Mouse (Mus musculus): Measurements from ENCODE around the gene Prrg2.
A peak's percentile ranks its signal among the peaks of the same experiment; 100 is the strongest.
"Not testable (repeated sequence)": the region's sequence is repeated elsewhere in the genome, so short reads cannot be mapped to it uniquely, and the experiment has no call there.

Gene Prrg2

GRCm38 (mm10) chr7:45062239-45062835 is at the start of gene Prrg2, which contains the start of gene Nosip:
Gene Prrg2 (minus strand): TSS chr7:45062677.
Gene Nosip (plus strand): TSS chr7:45062429.
- DNase-seq: peak; percentile 93

- no peak for DNase-seq
Measured at GRCm38 (mm10) chr7:45111940-45112339, 49.5 kb upstream of the Prrg2 start.

GRCm38 (mm10) chr7:45110089-45110488 is 47.6 kb upstream of the Prrg2 start:
- not testable (repeated sequence) for DNase-seq

- no peak for DNase-seq
Measured at GRCm38 (mm10) chr7:45107052-45107645, 44.7 kb upstream of the Prrg2 start.

GRCm38 (mm10) chr7:45106441-45106840 is 44.0 kb upstream of the Prrg2 start:
- no peak for DNase-seq

GRCm38 (mm10) chr7:45105491-45105890 is 43.0 kb upstream of the Prrg2 start:
- no peak for DNase-seq

- no peak for DNase-seq
Measured at GRCm38 (mm10) chr7:45104941-45105340, 42.5 kb upstream of the Prrg2 start.

- peak; percentile 30 to 46 for DNase-seq
Measured at GRCm38 (mm10) chr7:45103652-45104180, 41.2 kb upstream of the Prrg2 start, which contains the start of gene Fcgrt. Gene Fcgrt (minus strand): TSS chr7:45103851.

- DNase-seq: no peak
Measured at GRCm38 (mm10) chr7:45102940-45103585, 40.6 kb upstream of the Prrg2 start.

GRCm38 (mm10) chr7:45102441-45102840 is 40.0 kb upstream of the Prrg2 start:
- no peak for DNase-seq

- DNase-seq: no peak
Measured at GRCm38 (mm10) chr7:45100046-45100445, 37.6 kb upstream of the Prrg2 start.

- no peak for DNase-seq
Measured at GRCm38 (mm10) chr7:45098541-45099240, 36.2 kb upstream of the Prrg2 start.

GRCm38 (mm10) chr7:45097479-45097878 is 35.0 kb upstream of the Prrg2 start:
- no peak for DNase-seq

GRCm38 (mm10) chr7:45095965-45096364 is 33.5 kb upstream of the Prrg2 start:
- DNase-seq: not testable (repeated sequence)

GRCm38 (mm10) chr7:45095367-45095766 is 32.9 kb upstream of the Prrg2 start:
- DNase-seq: no peak

- DNase-seq: no peak
Measured at GRCm38 (mm10) chr7:45094121-45094520, 31.6 kb upstream of the Prrg2 start.

- no peak for DNase-seq
Measured at GRCm38 (mm10) chr7:45093516-45093905, 31.0 kb upstream of the Prrg2 start.

- DNase-seq: no peak
Measured at GRCm38 (mm10) chr7:45092828-45093515, 30.5 kb upstream of the Prrg2 start.

- DNase-seq: no peak
Measured at GRCm38 (mm10) chr7:45092048-45092447, 29.6 kb upstream of the Prrg2 start, which contains the start of gene Rcn3. Gene Rcn3 (minus strand): TSS chr7:45092221.

GRCm38 (mm10) chr7:45091001-45091990 is 28.8 kb upstream of the Prrg2 start:
- DNase-seq: no peak

Measured in cerebellum, adult 18-20 months (tissue).